Mouse (Mus musculus) telencephalon, adult 2 months (tissue): ENCODE results near the gene Fgfr3.
A peak's percentile ranks its signal among the peaks of the same experiment; 100 is the strongest.

Source experiments
- DNase-seq: peaks from one replicate; pipeline ENCODE4 v3.0.0-alpha.2; 2011; ENCODE audit warnings: low read depth, low spot score

Gene Fgfr3

GRCm38 (mm10) chr5:33721541-33722265 lies at the start of gene Fgfr3:
Gene Fgfr3, plus strand, starts transcription at chr5:33721674.
- no peak for DNase-seq

GRCm38 (mm10) chr5:33674439-33674838 lies 47.0 kb upstream of the Fgfr3 start:
- DNase-seq: peak; percentile 45

DNA sequence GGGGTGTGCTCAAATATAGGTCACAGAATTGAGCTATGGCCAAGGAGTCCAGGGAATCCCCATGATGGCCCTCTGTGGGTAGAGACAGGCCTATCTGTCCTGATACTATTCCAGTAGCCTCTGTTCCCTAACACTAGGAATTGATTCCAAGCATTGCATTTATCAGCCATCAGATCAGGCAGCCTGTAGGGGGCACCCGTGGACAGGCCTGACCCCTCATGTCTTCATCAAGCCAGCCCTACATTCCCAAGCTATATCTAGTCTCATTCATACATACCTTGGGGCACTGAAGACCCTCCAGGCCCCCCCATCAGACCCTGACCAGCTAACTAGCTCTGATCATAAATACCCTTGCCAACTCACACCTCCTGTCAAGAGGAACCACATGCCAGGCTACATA lies 45.5 kb upstream of the Fgfr3 start:
- DNase-seq: no peak

DNA sequence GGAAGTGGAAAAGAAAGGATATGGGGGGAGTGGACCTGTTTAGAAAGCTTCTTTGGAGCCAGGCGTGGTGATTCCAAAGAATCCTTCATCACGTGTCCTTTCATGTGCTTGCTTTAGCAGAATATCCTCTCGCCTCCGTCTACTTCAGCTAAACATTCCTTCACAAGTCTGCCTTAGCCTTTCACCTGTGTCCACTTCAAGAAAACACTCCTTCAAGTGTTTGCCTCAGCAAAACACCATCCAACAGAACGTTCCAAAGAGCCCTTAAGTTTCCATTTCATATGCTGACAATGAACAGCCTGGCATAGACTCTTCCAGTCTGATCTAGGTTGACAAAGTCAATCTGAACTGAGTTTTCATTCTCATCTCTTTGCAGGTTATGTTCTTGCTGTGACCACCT lies 43.2 kb upstream of the Fgfr3 start:
- no peak for DNase-seq

DNA sequence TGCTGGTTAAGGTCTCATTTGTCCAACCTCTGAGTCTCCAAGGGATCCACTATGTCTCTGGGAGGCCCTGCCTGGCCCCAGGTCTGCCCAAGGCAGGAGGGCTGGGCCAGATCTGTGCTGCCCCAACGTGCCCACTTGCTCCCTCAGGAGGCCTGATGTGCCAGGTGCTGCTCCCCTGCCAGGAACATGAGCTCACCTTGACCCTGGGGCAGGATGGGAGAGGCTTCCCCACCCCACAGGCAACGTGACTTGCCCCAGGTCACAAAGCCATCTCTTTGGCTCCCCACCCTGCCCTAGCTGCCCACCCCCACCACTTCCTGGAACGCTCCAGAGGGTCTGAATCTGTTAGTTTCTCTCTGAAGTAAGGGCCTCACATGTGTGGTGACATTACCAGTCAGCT lies 40.4 kb upstream of the Fgfr3 start:
- no peak for DNase-seq

GRCm38 (mm10) chr5:33681611-33682388 lies 39.7 kb upstream of the Fgfr3 start:
- no peak for DNase-seq

DNA sequence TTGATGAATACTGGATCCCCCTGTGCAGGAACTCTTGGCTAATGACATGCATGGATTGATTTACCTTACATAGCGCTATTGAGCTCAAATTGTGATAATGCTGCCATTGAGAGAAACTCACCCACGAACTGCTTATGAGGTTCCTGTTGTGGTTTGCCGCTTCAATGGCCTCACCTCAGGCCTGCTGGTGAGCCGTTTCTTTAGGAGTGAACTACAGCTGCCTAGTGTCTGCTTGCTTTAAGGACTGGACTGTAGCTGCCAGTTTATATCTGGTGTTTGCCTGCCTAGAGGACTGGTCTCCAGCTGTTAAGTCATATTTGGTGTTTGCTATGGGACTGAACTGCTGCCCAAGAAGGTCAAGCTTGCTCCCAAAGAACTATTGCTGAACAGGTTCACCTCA lies 38.5 kb upstream of the Fgfr3 start:
- no peak for DNase-seq

DNA sequence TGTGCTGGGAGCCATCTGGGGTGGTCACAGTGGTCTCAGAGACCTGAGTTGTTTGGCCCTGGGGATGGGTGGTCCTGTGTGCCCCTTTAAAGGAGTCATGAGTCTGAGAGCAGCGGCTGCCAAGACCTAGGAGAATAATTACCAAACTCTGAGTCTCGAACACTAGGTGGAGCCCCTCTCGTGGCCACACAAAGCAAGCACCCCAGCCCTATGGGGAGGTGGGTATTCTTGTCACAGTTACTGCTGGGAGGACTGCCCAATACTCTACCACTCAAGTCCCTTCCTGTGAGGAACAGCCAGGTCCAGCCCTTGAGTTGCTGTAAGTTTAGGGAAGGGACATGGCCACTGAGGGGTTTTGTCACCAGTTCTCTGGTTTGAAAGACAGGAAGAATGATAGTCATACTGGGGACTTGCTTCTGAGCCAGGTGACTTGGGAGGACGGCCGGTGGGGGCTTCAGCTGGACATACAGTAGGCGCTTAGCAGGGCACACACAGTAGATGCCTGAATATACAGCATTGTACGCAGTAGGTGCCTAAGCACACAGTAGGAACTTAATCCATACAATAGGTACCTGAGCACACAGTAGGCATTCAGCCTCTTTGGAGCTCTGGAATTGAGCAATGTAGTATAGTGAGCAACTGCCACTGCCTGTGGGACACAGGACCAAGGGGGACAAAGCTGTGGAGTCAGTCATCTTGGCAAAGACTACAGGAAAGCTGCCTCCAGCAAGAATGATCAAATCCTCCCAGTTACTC lies 37.4 kb upstream of the Fgfr3 start:
- no peak for DNase-seq

GRCm38 (mm10) chr5:33684932-33685331 lies 36.5 kb upstream of the Fgfr3 start:
- DNase-seq: no peak

DNA sequence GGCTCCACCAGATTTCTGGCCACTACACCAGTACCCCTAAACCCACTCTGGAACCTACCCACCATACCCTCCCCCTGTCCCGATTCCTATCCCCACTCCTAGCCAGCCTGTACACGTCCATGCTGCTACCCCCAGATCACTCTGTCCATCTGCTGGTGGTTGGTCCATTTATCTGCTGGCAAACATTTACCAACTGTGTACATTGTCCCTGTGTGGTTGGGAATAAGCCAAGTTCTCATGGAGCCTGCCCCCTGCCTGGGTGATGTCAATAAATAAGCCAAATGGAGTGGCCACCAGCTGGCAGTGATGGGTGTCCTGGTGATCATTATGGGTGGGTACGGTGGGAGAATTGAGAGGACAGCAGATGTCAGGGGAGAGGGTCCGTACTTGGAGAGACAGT lies 34.3 kb upstream of the Fgfr3 start:
- no peak for DNase-seq

DNA sequence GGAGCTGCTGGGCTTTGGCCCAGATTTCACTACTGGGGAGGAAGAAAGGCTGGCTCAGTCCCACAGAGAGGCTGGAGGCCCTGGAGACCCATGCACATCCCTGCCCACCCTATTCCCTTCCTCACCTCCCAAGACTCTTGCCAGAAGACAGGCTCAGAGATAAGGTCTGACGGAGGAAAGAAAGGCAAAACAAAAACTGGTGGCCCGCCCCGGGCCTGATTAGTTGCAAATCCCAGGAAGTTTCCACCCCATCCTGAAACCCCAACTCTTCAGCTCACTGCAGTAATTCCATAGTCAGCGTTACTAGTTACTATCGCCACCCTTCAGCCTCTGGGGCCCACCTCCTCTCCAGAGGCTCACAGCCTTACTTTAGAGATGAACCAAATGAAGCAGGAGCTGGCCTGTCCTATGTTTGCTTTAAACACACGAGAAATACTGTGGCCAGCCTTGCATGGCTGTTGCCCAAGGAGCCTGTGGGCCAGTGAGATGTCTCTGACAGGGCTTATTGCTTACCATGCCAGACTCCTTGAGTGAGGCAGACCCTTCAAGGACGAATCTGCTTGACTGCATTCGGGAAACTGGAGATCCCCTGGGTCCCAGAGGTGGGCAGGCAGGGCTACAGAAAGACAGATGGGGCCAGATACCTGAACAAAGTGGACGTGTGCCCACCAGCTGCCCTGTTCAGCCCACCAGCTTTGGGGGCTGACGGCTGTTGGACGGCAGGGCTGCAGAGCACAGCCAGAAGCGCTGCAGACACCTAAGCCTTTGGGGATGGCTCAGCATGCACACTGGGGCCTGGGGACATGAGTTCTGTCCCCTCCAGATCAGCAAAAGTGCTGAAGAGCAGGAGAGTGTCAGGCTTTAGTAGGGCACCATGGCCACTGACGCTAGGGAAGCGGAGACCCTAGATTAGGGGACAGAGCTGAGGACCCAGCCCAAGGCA lies 32.9 kb upstream of the Fgfr3 start:
- DNase-seq: no peak

DNA sequence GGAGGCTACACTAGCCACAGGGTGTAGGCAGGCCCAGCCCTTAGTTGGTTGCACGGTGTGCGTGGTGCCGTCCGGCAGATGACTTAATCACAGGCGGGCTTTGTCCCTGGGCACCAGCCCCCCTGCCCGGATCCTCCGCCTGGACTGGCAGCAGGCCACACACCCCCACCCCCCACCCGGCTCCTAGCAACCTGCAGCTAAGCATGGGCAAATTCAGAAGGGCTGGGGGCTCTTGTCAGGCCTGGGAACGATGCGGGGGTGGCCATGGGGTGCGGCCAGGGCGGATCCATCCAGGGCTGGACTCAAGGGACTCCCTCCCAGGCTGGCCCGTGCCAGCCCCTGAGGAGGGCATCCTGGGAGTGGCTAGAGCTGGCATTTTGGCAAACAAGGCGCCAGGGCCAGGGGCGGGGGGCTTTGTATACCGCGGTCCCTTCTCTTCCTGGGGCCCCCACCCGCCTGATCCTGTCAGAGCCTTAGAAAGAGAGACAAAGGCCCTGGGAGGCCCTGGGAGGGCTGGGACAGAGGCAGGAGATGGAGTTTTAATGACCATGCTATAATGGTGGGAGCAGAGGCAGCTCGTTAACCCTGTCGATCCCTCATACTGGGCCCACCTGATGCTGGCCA lies 32.1 kb upstream of the Fgfr3 start:
- DNase-seq: no peak

DNA sequence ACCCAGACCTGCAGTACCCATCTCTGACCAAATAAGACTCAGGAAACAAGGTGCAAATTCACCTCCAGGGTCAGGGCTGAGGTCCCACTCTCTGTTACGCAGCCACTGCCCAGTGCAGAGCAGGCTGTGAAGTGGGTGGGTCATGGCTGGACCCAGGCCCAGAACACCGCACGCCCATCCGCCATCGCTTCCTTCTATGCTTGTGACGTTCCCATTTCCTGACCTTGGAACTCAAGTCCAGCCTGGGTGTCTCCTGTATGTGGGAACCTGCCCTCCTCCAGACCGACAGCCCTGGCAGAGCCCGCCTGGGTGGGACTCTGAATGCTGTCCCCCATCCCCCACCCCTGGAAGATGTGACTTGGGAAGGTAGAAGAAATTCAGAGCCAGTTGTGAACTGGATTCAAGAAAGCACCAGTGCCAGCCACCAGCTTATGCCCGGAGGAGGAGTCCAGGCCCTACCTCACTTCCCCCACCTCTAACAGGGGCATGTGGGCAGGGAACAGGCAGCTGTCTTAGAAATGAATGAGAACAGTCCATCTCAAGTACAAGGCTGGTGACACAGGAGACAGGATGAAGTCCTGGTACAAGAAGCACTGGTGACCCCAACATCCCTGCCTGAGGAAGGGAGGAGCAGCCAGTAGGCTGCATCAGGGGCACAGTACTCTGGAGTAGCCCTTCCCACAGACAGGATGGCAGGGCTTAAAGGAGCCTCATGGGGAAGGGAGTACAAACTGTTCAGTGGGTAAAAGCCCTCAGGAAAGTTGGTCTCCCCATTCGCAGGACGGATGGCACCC lies 31.4 kb upstream of the Fgfr3 start:
- DNase-seq: no peak

DNA sequence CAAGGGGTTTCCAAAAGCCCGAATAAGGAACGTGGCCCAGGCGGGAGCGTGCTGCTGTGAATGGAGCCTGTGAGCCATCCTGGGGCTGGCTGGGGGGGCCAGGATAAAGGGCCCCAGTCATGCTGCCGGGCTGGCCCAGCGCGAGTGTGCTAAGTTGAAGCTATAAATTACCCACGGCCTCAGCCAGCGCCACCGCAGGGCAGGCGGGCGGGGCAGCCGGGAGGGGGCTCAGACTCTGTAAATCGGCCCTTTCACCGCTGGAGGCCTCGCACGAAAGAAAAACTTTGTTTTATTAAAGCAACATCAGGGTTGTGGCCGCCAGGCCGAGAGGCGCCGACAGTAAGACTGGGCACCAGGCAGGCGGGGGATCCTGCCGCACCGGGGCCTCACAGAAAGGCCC lies 29.1 kb upstream of the Fgfr3 start:
- no peak for DNase-seq

- DNase-seq: no peak
Measured at GRCm38 (mm10) chr5:33694461-33694847, 27.0 kb upstream of the Fgfr3 start.

DNA sequence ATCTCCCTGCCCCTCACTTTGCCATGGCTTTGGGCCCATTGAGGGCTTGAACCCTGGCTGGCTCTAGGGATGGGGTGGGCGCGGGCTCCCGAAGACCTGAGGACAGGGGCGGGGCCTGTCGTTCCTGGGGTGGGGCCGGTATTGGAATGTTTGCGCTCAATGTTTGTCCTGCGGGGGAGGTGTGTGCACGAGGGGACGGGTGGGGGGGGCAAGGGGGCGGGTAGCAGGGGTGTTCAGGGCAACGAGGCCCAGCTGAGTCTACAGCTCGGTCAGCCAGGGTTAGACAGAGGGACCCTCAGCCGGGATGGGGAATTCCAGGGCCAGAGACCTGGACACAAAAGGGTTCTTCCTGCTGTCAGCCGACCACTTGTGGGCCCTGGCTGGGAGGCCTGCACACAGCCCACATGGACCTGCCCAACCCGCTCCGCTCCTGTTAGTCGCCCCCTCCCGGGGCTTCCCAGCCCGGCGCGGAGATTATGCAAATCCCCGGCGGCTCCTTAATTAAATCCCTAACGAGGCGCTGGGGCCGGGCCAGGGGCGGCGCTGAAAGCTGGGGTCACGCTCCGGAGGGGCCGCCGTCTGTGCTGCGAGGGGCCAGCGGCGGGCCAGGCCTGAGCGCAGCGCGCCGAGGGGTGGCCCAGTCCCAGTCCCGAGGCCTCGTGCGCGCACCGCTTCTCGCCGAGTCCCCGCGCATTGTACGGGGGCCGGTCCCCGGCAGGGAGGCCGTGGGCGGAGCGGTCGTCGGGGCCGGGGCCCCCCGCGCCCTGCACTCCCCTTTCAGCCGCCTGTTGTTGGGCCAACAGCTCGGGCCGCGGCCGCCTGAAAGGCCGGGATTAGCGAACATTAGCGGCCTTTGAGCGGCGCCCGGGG lies 26.4 kb upstream of the Fgfr3 start:
- no peak for DNase-seq

DNA sequence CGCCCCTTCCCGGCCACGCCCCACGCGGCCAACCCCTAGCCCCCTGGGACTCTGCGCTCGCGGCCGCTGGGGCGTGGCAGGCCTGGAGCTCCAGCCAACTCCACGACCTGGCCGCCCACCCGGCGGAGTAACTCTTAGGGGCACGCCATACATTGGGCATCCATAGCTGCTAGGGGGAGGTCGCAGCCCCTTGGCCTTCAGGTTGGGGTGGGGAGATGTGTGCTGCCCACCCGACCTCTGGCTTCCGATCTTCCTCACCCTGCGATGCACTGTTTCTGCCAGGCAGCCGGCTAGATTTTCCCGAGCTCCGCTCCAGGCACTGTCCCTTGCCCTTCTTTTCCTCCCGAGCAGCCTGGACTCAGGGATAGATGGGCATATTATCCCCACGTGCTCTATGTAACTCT lies 25.8 kb upstream of the Fgfr3 start:
- no peak for DNase-seq

DNA sequence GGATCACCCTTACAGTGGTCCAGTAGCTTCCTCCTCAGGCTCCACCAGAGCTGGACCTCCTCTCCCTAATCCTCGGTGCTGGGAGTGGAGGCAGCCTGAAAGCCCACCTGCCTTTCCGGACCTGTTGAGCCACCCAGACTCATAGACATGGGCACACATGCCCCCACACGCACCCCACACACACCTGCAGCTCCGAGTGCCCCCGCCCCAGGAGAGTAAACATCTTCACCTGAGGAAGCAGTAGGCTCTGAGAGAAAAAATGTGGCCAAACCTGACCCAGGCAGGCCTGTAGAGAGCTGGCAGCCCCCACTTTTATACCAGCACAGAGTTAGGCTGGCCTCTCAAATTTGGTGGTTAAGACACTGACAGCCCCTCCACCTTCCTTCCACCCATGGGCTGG lies 25.0 kb upstream of the Fgfr3 start:
- DNase-seq: no peak

DNA sequence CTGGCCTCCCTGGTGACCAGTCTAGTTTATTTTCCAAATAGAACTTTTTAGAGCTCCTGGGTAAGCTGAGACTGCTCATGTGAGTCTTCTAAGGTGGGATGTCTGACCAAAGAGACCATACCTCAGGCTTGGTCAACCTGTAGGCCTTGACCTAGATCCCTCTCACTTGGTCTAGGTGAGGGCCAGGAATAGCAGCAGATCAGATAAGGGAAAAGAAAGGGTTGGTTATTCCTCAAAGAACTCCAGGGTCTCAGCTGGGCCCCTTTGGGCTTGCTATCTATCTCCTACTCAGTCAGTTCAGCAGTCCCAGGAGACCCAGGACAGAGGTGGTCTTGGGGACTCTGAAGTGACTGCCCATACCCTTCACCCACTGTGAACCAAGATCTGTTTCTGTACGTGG lies 23.9 kb upstream of the Fgfr3 start:
- no peak for DNase-seq
